Mouse (Mus musculus) stomach, embryonic 15.5 days (tissue): ENCODE results near the gene Trim67. TPM values are rescaled to one million over a fixed set of nuclear protein-coding genes. Genes with fewer than 3 reads are reported as not detected.

Source experiments
- ATAC-seq: fragments of 200-750 bp; cut with Nextera tagmentation; 2 replicates; pipeline ENCODE4 v1.8.0; 2017; ENCODE audit warnings: low read depth, moderate number of reproducible peaks, moderate TSS enrichment; ENCODE audit not compliant: insufficient read depth, low FRiP score
- H3K27ac ChIP-seq: fragments of 300-500 bp; sonication (generic); 2 replicates; pipeline ENCODE4 v1.5.1; 2015; ENCODE audit warnings: mild to moderate bottlenecking, inconsistent platforms
- H3K27me3 ChIP-seq: fragments of 300-500 bp; sonication (generic); replicated peaks from 2 replicates; pipeline ENCODE4 v1.6.1; 2015; ENCODE audit warnings: inconsistent platforms
- H3K36me3 ChIP-seq: fragments of 300-500 bp; sonication (generic); 2 replicates; pipeline ENCODE4 v1.6.1; 2015; ENCODE audit warnings: inconsistent platforms
- H3K4me1 ChIP-seq: fragments of 300-500 bp; sonication (generic); 2 replicates; pipeline ENCODE4 v1.6.1; 2015; ENCODE audit warnings: inconsistent platforms
- H3K4me2 ChIP-seq: fragments of 300-500 bp; sonication (generic); 2 replicates; pipeline ENCODE4 v1.6.1; 2015; ENCODE audit warnings: mild to moderate bottlenecking, inconsistent platforms
- H3K4me3 ChIP-seq: fragments of 300-500 bp; sonication (generic); replicated peaks from 2 replicates; pipeline ENCODE4 v1.5.1; 2015; ENCODE audit warnings: inconsistent platforms
- H3K9ac ChIP-seq: fragments of 300-500 bp; sonication (generic); 2 replicates; pipeline ENCODE4 v1.6.1; 2015; ENCODE audit warnings: inconsistent platforms
- H3K9me3 ChIP-seq: fragments of 300-500 bp; sonication (generic); 2 replicates; pipeline ENCODE4 v1.6.1; 2016; ENCODE audit warnings: inconsistent platforms
- WGBS: fragments of 180-500 bp; shearing (Covaris S2); methylation state at CpG from one replicate; pipeline ENCODE4 v1.1.7; 2015; 5-methylcytosine and 5-hydroxymethylcytosine counted together
- polyA plus RNA-seq: library from polyadenylated mRNA; unstranded; fragments of >200 nt; fragmentation: Nextera tagmentation; extraction: Ambion mirVana; gene quantifications from 2 replicates; pipeline ENCODE4 v1.2.1, GENCODE M21; 2015

Gene Trim67
- polyA plus RNA-seq, 1 experiment from 2014 or later: 0.74 TPM

DNA sequence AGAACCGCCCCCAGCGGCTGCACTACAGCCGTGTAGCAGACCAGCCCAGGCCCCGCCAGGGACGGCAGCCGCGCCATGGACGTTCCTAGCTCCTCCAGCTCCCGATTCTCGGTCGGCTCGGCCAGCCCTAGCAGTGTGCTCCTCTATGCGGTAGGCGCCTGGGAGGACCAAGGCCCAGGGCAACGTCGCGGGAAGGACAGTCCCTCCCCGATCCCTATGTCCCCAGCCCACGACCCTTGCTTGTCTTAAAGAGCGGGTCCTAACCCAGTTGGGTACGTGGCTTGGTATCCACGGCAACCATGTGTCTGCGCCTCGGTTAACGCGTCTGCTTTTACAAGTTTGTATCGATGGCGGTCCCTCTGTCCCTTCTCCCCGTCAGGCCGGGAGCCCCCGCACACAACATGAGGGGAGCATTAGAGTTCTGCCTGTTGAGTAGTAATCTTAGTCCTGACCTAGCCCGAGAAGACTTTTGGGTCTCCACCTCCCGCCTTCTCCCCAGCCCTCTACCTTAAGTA is 70.3 kb downstream of the Trim67 start:
- Histone ChIP-seq H3K4me1 (peaks cover 4% of the 10 kb centered on the region), H3K27me3 (no peaks in the 10 kb centered on the region), H3K27ac (peak overlapping the region; percentile 91), H3K9ac (peak overlapping the region; percentile 89), H3K9me3 (no peaks in the 10 kb centered on the region), H3K4me3 (peak overlapping the region; percentile 76), H3K4me2 (peak overlapping the region; percentile 65), H3K36me3 (peaks cover 14% of the 10 kb centered on the region)
- ATAC-seq: no peak
- under 1% methylated on average over 33 of the region's 33 CpGs for WGBS

DNA sequence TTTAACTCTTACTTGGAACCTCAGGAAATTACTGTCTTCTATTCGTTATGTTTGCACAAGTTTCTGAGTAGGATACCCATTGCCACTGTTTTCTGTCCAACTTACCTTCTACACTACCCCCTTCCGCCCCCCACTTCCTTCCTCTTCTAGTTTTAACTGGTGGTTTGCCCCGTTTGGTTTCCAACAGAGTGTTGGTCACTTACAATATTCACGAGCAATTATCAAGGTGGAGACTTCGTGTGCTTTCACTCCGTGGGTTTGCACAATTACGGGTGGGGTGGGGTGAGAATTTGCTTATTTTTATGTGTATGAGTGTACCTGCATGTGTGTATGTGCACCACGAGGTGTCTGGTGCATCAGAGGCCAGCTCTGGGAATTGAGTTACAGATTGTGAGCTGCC is 70.8 kb downstream of the Trim67 start:
- 9% methylated on average over 8 of the region's 8 CpGs for WGBS
- Histone ChIP-seq H3K9ac (peak overlapping the region; percentile 89; the same call in 1 of the 2 replicates), H3K4me2 (peak overlapping the region; percentile 65), H3K4me1 (peaks cover 4% of the 10 kb centered on the region), H3K27ac (no peak overlapping the region), H3K27me3 (no peaks in the 10 kb centered on the region), H3K36me3 (peaks cover 11% of the 10 kb centered on the region; the same call in 1 of the 2 replicates), H3K4me3 (peak overlapping the region; percentile 76), H3K9me3 (no peaks in the 10 kb centered on the region)
- no peak for ATAC-seq

- Histone ChIP-seq H3K9ac (no peak overlapping the region), H3K4me1 (peaks cover 4% of the 10 kb centered on the region), H3K36me3 (0 out of 2 replicates have a peak, but pooled peaks cover 4% of the 10 kb centered on the region), H3K27me3 (no peaks in the 10 kb centered on the region), H3K9me3 (no peaks in the 10 kb centered on the region), H3K4me3 (no peak overlapping the region), H3K4me2 (no peak overlapping the region), H3K27ac (no peak overlapping the region)
- 64% methylated on average over 3 of the region's 3 CpGs for WGBS
- ATAC-seq: no peak
Measured at GRCm38 (mm10) chr8:124866669-124867068, 73.8 kb downstream of the Trim67 start.

GRCm38 (mm10) chr8:124867126-124867525 is 74.2 kb downstream of the Trim67 start:
- Histone ChIP-seq H3K9me3 (no peaks in the 10 kb centered on the region), H3K27ac (no peak overlapping the region), H3K9ac (no peak overlapping the region), H3K4me2 (no peak overlapping the region), H3K36me3 (peaks cover 7% of the 10 kb centered on the region), H3K4me1 (peaks cover 4% of the 10 kb centered on the region), H3K27me3 (no peaks in the 10 kb centered on the region), H3K4me3 (no peak overlapping the region)
- ATAC-seq: no peak
- 42% methylated on average over 2 of the region's 2 CpGs for WGBS

DNA sequence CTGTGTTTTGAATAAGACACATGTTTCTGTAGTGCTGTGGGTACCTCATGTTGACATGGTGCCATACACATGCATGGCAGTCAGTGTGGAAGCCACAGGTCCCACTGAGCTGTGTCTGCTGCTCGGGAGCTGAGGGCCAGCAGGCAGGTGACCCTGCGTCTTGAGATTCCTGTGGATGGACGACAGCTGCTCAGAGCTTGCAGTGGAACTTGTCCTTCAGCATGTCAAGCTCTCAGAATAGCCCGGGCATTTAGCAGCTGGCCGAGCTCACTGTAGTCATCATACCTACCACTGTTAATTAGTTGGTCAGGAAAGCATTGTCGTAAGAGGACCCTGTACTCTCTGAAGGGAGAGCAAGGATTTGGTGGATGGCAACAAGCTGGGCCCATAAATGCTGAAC is 76.8 kb downstream of the Trim67 start:
- Histone ChIP-seq H3K4me1 (no peaks in the 10 kb centered on the region), H3K4me3 (no peak overlapping the region), H3K27ac (no peak overlapping the region), H3K36me3 (peaks cover 27% of the 10 kb centered on the region), H3K4me2 (no peak overlapping the region), H3K27me3 (no peaks in the 10 kb centered on the region), H3K9me3 (no peaks in the 10 kb centered on the region), H3K9ac (no peak overlapping the region)
- 70% methylated on average over 6 of the region's 6 CpGs for WGBS
- no peak for ATAC-seq

DNA sequence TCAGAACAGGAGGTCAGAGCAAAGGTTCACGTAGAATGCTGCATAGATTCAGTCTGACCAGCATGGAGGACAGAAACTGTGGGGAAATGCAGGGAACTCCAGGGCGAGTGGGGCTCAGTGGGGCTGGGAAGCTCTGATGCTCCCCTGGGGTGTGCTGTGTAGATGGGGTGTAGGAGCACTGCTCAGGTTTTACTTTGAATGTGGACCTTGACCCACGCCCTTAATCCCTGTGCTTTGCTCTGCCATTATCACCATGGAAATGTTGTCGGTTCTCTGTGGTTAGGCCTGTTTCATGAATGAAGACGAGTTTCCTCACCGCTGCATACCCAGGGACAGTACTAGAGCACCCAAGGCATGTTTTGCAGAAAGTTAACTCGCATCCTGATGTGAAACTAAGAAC is 78.6 kb downstream of the Trim67 start:
- WGBS: 85% methylated on average over 7 of the region's 7 CpGs
- peaks cover 37% of the 10 kb centered on the region for H3K36me3 ChIP-seq

DNA sequence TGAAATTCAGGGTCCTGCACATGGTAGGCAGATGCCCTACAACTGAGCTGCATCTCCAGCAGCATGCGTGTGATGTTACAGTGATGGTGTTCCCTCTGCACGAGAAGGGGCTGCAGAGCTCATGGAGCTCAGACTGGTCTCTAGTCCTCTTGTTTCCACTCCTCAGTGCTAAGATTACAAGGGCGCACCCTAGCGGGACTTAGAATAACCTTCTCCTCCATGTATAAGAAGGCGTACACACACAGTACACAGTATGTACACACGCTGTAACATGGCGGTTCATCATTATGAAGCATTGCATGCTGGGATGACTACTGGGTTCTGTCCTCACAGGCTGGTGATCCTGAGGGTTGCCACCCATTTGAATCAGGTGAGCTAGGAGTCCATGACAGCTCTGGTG is 79.2 kb downstream of the Trim67 start:
- no peak for ATAC-seq
- Histone ChIP-seq H3K9ac (no peak overlapping the region), H3K9me3 (no peaks in the 10 kb centered on the region), H3K27ac (no peak overlapping the region), H3K4me2 (no peak overlapping the region), H3K4me1 (no peaks in the 10 kb centered on the region), H3K27me3 (no peaks in the 10 kb centered on the region), H3K4me3 (no peak overlapping the region), H3K36me3 (peaks cover 42% of the 10 kb centered on the region)
- 90% methylated on average over 7 of the region's 7 CpGs for WGBS

More for the DNA sequence above, 78.6 kb downstream of the Trim67 start:
- Histone ChIP-seq H3K4me2 (no peak overlapping the region), H3K27ac (no peak overlapping the region), H3K27me3 (no peaks in the 10 kb centered on the region), H3K9ac (no peak overlapping the region), H3K4me1 (no peaks in the 10 kb centered on the region), H3K9me3 (no peaks in the 10 kb centered on the region), H3K4me3 (no peak overlapping the region)
- no peak for ATAC-seq

GRCm38 (mm10) chr8:124872690-124873089 is 79.8 kb downstream of the Trim67 start:
- H3K27ac ChIP-seq: no peak overlapping the region
- H3K4me2 ChIP-seq: no peak overlapping the region
- H3K9me3 ChIP-seq: no peaks in the 10 kb centered on the region
- no peak; the same call in 1 of the 2 replicates for ATAC-seq
- no peaks in the 10 kb centered on the region for H3K4me1 ChIP-seq
- WGBS: 80% methylated on average over 5 of the region's 5 CpGs
- no peak overlapping the region for H3K4me3 ChIP-seq
- H3K27me3 ChIP-seq: no peaks in the 10 kb centered on the region
- no peak overlapping the region for H3K9ac ChIP-seq
- H3K36me3 ChIP-seq: peaks cover 47% of the 10 kb centered on the region

GRCm38 (mm10) chr8:124878141-124878540 is 85.2 kb downstream of the Trim67 start:
- Histone ChIP-seq H3K4me1 (no peaks in the 10 kb centered on the region), H3K27me3 (no peaks in the 10 kb centered on the region), H3K4me2 (no peak overlapping the region), H3K36me3 (peaks cover 70% of the 10 kb centered on the region), H3K9me3 (no peaks in the 10 kb centered on the region), H3K27ac (no peak overlapping the region), H3K9ac (no peak overlapping the region), H3K4me3 (no peak overlapping the region)
- ATAC-seq: no peak
- 81% methylated on average over 5 of the region's 5 CpGs for WGBS

DNA sequence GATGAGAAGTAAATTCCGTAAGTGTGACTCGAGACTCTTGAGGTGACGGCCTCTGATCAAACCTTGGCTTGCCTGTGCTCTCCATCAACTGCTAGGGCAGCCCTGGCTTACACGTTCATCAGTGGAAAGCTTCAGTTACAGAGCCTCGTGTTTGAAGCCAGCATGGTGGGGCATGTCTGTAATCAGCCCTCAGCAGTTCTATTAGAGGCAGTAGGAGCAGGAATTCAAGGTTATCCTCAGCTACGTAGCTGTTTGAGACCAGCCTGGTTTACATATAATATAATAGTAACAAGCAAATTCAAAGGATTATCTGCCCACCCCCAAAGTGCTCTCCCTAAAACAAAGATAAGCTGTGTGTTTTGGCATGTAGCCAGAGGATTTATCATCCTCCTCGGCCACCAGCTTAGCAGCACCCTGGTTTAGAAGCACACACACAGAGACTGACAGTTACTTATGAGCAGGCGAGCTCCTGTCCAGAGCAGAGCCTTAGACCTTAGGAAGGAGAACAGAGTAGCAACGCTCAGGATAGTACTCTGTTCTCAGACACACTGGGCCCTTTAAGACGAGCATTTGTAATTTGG is 86.1 kb downstream of the Trim67 start:
- Histone ChIP-seq H3K9me3 (no peaks in the 10 kb centered on the region), H3K27me3 (no peaks in the 10 kb centered on the region), H3K4me2 (no peak overlapping the region), H3K4me3 (no peak overlapping the region), H3K36me3 (peaks cover 72% of the 10 kb centered on the region), H3K27ac (no peak overlapping the region), H3K9ac (no peak overlapping the region), H3K4me1 (no peaks in the 10 kb centered on the region)
- 68% methylated on average over 10 of the region's 10 CpGs for WGBS
- ATAC-seq: no peak
